Mouse (Mus musculus) mature B cell (primary cell): Measurements from ENCODE around the gene Espl1.

Experiments
- in situ Hi-C: fragments of 300-500 bp; cut with MboI; formaldehyde crosslinking; loops from 2 replicates; pipeline ENCODE4 v1.14.3; 2019

Espl1 gene

DNA sequence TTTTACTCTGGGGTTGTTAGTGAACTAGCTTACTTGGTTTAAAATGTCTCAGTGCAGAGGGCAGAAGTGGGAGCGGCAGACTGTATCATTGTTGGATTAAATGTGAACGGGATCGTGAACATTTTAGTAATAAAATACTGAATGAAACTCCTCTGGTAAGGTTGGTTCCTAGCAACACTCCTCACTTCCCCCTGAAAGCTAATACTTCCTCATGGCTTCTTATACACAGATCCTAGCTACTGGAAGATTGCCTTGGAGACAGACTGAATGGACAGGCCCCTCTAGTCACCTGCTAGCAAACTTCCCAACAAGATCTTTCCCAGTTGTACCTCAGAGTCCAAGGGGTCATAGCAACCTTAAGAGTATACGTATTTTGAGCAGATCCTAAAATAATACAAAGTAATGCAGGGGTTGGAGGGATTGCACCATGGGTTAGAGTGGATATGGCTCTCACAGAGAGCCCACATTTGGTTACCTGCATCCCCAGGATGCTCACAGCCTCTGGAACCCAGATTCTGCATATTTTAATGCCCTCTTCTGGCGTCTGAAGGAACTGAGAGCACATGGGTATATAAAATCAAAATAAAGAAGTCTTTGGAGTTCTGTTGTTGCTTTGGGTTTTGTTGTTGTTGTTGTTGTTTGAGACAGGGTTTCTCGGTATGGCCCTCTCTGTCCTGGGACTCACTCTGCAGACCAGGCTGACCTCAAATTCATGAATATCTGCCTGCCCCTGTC is 21.9 kb upstream of the Espl1 start:
- in situ Hi-C loops: no loop called here

DNA sequence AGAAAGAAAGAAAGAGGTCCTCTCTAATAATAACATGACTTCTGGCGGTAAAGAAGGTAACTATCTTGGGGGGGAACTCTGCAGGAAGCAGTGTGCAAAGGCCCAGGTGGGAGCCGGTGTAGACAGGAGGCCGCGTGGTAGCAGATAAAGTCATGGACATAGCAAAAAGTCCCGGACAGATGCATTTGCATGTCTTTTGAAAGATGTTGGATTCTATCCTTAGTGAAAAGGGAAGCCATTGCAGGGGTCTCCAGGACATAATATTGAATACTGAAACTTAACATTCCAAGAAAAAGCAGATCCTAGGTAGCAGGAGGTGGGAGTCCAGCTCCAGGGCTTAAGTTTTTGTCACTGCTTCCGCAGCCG is 17.4 kb upstream of the Espl1 start:
- in situ Hi-C loops: no loop called here

DNA sequence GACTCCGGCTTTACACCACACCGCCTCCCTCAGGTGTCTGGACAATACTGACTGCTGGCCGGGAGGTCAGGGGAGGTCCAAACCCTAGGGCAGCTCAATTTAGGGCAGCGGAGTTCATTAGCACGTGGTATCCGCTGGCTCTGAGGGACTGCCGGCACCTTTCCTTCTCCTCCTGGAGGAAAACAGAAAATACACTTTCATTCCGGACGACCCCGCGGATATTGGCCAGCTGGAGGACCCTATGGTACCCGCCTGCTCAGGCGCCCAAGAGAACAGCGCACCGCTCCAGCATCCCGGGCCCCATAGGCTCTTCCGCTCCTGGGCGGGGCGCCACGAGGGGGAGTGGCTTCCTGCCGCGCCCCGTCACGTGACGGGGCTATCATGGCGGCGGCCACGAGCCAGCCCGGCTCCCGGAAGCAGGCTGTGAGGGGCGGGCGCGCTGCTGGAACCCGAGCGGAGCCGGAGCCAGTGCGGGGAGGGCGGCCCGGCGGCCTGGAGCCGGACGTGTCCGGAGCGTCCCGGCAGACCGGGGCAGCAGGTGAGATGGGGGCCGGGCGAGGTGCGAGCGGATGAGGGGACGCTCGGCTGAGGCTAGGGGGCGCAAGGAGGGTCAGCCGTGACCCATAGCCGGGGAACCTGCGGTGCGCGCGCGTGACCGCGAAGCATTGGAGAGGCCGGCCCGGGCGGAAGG is 16.8 kb upstream of the Espl1 start, which contains the start of gene Mfsd5:
TSS of gene Mfsd5 (plus strand) at position 363 of the 691 bp plus-strand sequence.
- in situ Hi-C loops: no loop called here

DNA sequence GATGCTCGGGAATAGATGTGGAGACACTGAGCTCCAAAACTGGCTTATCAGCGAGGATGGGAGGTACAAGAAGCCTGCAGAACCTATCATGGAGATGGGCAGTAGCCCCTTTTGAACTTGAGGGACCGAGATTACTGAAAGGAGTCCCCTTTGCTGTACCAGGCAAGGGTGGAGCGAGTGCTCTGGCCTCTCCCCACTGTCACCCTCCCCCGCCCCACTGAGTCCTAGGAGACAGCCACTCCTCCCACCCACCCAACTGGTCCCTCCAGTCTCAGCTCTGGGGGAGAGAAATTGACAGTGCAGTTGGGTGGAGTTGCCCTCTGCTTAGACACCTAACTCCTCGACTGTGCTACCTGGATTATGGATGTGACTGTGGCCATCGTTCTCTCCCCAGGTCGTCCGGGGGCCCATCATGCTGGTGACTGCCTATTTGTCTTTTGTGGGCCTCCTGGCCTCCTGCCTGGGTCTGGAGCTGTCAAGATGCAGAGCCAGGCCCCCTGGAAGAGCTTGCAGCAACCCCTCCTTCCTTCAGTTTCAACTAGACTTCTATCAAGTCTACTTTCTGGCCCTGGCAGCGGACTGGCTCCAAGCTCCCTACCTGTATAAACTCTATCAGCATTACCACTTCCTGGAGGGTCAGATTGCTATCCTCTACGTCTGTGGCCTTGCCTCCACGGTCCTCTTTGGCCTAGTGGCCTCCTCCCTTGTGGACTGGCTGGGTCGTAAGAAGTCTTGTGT is 16.1 kb upstream of the Espl1 start:
- in situ Hi-C loops: no loop called here

DNA sequence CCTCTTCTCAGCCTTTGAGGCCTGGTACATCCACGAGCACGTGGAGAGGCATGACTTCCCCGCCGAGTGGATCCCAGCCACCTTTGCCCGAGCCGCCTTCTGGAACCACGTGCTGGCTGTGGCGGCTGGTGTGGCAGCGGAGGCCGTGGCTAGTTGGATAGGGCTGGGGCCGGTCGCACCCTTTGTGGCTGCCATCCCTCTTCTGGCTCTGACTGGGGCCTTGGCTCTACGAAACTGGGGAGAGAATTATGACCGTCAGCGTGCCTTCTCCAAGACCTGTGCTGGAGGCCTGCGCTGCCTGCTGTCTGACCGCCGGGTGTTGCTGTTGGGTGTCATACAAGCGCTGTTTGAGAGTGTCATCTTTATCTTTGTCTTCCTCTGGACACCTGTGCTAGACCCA is 15.4 kb upstream of the Espl1 start:
- in situ Hi-C loops: no loop called here

DNA sequence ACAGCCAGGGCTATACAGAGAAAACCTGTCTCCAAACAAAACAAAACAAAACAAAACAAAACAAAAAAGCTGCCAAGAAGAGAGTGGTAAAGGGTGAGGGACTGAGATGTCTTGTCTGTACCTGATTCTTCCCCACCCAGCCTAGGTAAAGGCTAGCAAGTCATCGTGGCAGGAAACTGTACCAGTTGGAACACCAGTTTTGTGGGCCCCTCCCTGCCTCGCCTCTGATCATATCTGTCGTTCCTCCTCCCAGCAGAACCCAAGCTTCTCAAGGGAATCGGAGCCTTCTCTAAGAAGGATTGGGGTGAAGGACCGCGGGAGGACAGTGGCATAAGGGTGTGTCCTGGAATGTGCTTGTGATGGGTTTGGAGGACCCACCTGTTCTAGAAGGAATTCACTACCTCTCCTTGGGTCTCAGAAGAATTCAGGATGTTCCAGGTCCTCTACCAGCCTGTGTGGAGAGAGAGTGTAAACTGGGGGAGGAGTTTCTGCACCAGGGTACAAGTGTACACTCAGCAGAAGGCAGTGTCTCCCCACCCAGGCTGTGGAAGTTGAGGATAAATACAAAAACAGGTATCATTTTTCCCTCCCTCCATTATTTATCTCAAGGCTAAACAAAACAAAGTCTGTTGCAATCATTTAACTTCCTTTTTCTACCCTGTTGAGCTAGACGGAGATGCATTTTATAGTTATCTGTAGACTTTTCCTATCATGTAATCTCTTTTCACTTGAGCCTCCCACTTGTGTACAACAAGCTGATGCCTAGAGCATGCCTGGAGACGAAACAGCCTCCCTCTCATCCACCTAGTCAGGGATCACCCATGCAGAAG is 13.4 kb upstream of the Espl1 start:
- in situ Hi-C loops: no loop called here

DNA sequence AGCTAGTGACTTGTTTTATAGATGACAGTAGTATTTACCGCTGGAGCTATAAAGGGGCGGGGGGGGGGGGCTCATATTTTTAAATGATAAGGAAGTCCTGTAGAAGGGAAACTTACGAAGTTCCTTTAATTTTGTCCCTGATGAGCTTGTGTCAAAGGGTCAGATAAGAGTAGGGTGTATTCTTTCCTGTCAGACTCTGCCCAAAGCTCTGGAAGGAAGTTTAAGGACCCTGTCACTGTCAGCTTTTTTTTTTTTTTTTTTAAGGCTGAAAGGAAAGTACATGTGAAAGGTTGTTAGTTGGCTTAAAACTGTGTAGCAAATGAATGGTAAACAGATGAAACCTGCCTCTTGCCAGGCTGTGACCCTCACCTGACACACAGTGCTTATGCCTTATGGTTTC is 12.4 kb upstream of the Espl1 start:
- in situ Hi-C loops: no loop called here

DNA sequence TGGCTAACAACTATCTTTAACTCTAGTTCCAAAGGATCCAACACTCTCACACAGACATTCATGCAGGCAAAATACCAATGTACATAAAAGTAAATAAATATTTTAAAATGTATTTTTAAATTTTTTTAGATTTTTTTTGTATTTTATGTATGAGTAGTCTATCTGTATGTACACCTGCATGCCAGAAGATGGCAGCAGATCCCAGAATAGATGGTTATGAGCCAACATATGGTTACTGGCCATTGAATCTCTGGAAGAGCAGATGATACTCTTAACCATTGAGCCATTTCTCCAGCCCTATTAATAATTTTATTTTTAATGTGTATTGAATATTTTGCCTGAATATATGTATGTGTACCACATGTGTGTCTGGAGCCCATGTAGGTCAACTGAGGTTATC is 8.7 kb upstream of the Espl1 start:
- in situ Hi-C loops: no loop called here

DNA sequence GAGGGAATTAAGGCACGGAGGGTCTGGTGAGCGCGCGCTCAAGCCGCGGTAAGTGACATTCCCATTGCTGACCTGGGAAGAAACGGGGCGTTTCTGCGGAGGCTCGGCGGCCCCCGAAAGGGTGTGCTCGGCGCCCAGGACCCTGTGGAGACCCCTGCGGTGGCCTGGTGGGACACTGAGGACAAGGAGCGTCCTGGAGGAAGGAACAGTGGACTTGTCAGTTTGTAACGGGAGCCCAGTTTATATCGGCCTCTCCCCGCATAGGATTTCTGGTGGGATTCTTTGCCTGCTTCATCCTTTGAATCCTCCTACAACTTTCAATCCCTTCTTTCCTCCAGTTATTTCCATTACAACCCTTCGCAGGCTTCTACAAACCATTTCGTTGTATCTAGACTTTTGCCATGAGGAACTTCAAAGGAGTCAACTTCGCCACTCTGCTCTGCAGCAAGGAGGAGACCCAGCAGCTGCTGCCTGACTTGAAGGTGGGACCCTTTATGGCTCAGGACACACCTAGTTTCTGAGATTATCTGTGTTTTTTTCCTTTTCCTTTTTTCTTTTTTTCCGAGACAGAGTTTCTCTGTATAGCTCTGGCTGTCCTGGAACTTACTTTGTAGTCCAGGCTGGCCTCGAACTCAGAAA is 421 bp downstream of the Espl1 start:
- in situ Hi-C loops: no loop called here

DNA sequence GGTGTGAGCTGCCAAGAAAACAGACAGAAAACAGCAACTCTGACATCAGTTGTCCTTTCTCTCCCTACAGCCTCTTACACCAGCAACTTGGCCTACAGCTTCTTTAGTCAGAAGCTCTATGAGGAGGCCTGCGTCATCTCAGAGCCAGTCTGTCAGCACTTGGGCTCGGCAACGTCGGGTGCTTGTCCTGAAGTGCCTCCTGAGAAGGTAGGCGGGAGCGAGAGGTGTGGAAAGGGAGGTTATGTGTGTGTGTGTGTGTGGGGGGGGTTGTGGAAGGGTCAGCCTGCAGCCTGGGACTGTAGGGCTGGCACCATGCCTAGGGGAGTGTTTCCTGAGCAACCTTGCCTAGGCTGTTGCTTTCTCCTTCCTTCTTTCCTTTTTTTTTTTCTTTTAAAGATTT is 6.5 kb downstream of the Espl1 start:
- in situ Hi-C loops: no loop called here

DNA sequence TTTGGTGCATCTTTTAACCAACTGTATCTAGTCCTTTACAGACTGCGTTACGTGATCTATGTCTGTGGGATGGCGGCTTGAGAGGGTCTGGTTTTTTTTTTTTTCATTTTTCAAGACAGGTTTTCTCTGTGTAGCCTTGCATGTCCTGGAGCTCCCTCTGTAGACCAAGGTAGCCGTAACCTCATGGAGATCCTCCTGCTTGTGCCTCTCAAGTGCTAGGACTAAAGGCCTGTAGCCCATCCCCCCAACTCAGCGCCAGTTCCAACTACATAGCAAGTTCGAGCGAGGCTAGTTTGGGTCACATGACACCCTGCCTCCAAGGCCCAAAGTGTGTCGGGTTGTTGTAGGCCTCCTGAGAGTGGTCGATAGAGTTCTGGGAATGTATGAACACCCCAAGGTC is 12.7 kb downstream of the Espl1 start:
- in situ Hi-C loops: no loop called here

DNA sequence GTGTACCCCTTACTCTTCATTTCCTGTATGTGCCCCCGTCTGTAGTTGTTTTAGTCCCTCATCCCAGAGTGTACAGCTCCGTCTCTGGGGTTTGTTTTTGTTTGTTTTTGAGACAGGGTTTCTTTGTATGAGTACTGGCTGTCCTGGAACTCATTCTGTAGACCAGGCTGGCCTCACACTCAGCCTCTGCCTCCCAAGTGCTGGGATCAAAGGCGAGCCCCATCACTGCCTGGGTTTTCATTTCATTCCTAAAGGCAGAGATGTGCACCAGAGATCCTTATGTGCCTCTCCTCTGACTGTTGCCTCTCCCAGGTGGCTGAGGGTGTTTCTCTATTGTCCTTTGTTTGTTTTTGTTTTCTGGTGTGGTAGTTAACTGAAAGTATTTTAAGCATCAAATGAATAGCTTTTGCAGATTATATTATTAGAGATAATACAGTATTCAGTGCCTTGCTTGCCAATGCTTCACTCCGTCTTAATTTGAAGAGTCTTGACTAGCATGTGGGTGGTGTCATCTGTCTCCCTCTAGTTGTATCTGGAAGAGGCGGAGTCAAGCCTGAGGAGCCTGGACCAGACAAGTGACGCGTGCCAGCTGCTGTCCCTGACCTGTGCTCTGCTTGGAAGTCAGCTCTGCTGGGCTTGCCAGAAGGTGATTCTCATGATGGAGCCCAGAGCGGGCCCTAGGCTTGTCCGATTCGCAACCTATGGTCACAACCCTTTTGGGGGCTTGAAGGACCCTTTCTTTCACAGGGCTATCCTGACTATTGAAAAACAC is 14.2 kb downstream of the Espl1 start:
- in situ Hi-C loops: loop anchor here (10.0 kb wide), 1 partner anchor 75 kb away; the partner anchor contains the start of gene Itgb7

DNA sequence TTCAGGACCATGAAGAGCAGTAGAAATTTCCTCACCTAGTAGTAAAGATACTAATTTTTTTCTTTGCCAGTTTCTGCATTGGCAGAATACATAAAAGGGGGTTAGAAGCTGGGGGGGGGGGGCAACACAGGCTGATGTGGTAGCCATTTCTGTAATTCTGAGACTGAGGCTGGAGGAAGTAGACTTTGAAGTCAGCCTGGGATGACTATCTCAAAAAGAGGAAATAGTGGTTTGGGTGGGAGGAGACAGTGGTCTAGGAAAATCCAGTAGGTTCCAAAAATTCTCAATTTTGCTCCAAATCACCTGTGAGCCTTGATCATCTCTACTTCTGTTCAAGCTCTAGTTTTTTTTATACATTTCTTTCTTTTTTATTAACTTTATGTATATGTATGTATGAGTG is 15.4 kb downstream of the Espl1 start:
- in situ Hi-C loops: loop anchor here (10.0 kb wide), 1 partner anchor 77 kb away; the partner anchor contains the start of gene Itgb7

DNA sequence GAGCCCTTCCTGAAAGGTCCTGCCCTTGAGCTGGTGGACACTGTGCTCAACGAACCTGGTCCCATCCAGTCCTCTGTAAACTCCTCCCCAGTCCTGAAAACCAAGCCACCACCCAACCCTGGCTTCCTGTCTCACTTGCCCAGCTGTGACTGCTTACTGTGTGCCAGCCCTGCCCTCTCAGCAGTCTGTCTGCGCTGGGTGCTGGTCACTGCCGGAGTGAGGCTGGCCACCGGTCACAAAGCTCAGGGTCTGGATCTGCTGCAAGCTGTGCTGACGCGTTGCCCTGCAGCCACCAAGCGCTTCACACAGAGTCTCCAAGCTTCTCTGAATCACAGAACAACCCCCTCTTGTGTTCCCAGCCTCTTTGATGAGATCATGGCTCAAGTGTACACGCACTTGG is 19.2 kb downstream of the Espl1 start:
- in situ Hi-C loops: loop anchor here (10.0 kb wide), 1 partner anchor 80 kb away; the partner anchor contains the start of gene Itgb7

DNA sequence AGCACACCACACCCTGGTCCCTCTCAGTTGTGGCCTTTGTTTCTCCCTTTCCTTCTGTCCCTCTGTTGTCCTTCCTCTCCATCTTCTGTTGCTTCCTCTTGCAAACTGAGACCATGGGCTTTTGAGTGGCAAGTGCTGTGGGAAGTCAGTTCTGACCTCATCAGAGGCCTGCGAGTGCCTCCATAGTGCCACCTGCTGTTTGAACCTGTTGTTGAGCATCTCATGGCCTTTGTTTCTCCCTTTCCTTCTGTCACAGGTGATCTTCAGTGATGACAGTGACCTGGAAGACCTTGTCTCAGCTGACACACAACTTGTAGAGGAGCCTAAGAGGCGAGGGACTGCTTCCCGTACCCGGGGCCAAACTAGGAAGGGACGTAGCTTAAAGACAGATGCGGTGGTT is 20.2 kb downstream of the Espl1 start:
- in situ Hi-C loops: loop anchor here (10.0 kb wide), 1 partner anchor 81 kb away; the partner anchor contains the start of gene Itgb7

DNA sequence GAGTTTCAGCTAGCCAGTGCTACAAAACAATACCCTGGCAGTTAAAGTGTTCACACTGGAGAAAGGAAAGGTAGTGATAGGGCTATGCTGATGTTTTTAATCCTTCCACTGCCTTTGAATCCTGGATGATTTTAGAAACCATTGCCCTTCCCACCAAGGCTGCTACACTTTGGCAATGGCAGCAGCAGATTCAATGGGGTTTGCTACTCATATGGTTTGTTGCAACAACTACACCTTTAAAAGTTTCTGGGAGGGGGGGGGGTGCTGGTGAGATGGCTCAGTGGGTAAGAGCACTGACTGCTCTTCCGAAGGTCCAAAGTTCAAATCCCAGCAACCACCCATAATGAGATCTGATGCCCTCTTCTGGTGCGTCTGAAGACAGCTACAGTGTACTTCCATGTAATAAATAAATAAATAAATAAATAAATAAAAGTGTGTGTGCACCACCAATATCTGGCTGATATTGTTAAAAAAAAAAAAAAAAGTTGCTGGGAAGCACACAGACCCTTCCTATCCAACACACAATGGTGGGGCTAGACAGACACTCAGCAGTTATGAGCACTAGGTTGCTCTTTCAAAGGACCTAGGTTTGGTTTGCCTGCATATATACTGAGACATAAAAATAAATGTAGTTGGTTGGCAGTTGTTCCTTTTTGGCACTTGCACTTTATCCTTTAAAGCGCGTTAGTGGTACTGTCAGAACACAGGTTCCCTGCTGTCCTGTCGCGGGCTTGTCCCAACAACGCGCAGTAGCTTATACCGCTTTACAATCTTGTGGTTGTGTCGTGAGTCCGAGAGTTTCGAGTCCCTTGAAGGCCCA is 28.8 kb downstream of the Espl1 start:
- in situ Hi-C loops: no loop called here

DNA sequence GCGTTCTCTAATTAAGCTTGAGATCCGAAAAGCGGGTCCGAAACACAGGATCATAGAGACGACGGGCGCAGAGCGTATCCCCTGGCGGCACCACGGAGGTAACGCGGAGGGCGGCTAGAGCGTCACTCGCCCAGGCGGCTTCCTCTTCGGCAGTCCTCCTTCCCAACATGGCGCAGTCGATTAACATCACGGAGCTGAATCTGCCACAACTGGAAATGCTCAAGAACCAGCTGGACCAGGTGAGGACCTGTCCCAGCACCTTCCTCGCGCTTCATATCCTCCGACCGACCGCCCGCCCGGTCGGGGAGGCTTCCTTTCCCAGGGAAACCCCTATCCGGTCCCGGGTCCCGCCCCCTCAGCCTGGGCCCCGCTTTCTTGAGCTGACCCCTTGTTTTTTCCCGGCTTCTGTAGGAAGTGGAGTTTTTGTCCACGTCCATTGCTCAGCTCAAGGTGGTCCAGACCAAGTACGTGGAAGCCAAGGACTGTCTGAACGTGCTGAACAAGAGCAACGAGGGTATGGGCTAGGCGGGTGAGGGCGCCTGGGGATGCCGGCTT is 30.0 kb downstream of the Espl1 start, which contains the start of gene Pfdn5:
TSS of gene Pfdn5 (plus strand) at position 95 of the 555 bp plus-strand sequence.
- in situ Hi-C loops: no loop called here

DNA sequence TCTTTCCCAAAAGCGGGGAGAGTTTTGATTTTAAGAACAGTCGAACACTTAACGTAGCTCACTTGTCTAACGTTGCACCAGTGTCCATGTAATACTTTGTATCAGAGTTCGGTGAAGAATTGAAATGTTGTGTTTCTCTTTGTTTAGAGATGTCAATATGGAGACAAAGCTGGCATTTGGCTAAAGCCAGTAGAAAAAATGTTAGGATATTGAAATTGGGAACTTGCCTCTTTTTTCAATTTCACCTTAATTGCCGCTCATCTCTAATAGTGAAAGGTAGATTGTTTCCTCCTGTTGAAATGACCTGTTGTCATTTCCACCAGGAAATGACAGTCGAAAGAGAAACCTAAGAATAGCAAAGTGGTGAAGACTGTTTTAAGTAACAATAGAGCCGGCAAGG is 30.8 kb downstream of the Espl1 start:
- in situ Hi-C loops: no loop called here

DNA sequence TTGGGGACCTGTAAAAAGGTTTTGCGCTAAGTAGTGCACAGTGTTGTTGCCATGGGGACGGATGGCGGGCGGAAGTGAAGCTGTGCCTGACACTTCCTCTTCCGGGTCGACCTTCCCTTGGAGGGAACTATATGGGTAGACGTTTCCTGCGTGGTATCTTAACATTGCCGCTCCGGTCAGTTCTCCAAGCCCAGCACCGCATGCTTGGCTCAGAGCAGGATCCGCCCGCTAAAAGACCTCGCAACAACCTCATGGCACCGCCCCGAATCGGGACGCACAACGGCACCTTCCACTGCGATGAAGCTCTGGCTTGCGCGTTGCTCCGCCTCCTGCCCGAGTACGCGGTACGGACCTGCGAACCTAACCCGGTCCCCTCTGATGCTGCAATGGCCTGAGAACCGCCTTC is 35.5 kb downstream of the Espl1 start, which contains the start of gene Myg1:
TSS of gene Myg1 (plus strand) at position 100 of the 406 bp plus-strand sequence.
- in situ Hi-C loops: no loop called here
